Mouse (Mus musculus) ES-Bruce4 (cell line): Measurements from ENCODE around the gene Pno1. TPM values are rescaled to one million over a fixed set of nuclear protein-coding genes. Genes with fewer than 3 reads are reported as not detected.

Source experiments
- H3K27ac ChIP-seq: 2 replicates; pipeline ENCODE4 v1.5.1; 2012; ENCODE audit warnings: low read length, inconsistent platforms; ENCODE audit not compliant: insufficient read depth
- H3K27me3 ChIP-seq: 2 replicates; pipeline ENCODE4 v1.6.1; 2012; ENCODE audit warnings: mild to moderate bottlenecking, low read length, inconsistent platforms; ENCODE audit not compliant: control insufficient read depth, poor library complexity, insufficient read depth, severe bottlenecking
- H3K36me3 ChIP-seq: 2 replicates; pipeline ENCODE4 v1.6.1; 2012; ENCODE audit warnings: inconsistent platforms, mild to moderate bottlenecking, low read length, moderate library complexity; ENCODE audit not compliant: control insufficient read depth, poor library complexity, insufficient read depth, severe bottlenecking
- H3K4me1 ChIP-seq: one replicate; pipeline ENCODE4 v1.8.1; 2011; ENCODE audit warnings: low read length; ENCODE audit not compliant: control insufficient read depth, insufficient read depth
- H3K4me3 ChIP-seq: 2 replicates; pipeline ENCODE4 v1.5.1; 2011; ENCODE audit warnings: low read depth, mild to moderate bottlenecking, low read length
- H3K9ac ChIP-seq: 2 replicates; pipeline ENCODE4 v1.6.1; 2012; ENCODE audit warnings: low read depth, mild to moderate bottlenecking, inconsistent platforms; ENCODE audit not compliant: poor library complexity, severe bottlenecking
- H3K9me3 ChIP-seq: replicated peaks from 2 replicates; pipeline ENCODE4 v1.6.1; 2012; ENCODE audit warnings: mild to moderate bottlenecking, low read length, inconsistent platforms; ENCODE audit not compliant: control insufficient read depth, poor library complexity, insufficient read depth, severe bottlenecking
- CTCF ChIP-seq: IDR thresholded peaks from one replicate; pipeline ENCODE4 v1.8.1; 2011; ENCODE audit warnings: low read depth, low read length
- EP300 ChIP-seq: IDR thresholded peaks from 2 replicates; pipeline ENCODE4 v1.6.1; 2011; ENCODE audit warnings: low read depth, low read length; ENCODE audit not compliant: insufficient read depth
- POLR2A ChIP-seq: IDR thresholded peaks from one replicate; pipeline ENCODE4 v1.8.1; 2011; ENCODE audit warnings: low read length; ENCODE audit not compliant: insufficient read depth
- polyA plus RNA-seq: library from polyadenylated mRNA; stranded (reverse); fragments of >200 nt; gene quantifications from 2 replicates; pipeline ENCODE4 v1.2.4, GENCODE M21; 2011; ENCODE audit warnings: low read depth; ENCODE audit not compliant: missing spikeins, insufficient read depth, insufficient read length

The Pno1 gene
- polyA plus RNA-seq, 1 experiment: 104 TPM

DNA sequence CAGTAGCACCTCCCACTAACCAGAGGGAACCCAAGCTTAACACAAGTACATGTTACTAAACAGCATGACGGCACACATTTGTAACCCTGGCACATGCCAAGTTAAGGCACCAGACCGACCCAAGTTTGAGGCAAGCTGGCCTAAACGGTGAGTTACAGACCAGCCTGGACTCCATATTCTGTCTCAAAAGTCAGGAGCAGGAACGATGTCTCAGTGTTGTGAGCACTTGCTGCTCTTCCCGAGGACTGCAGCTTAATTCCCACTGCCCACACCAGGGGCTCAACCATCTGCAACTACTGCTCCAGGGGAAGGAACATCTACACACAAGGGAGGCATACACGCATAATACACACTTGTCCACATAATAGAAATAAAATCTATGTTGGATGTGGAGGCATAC lies 8.9 kb downstream of the Pno1 start:
- TF ChIP-seq POLR2A (no peak), CTCF (no peak), EP300 (no peak)
- H3K4me3 ChIP-seq: no peak overlapping the region
- no peak overlapping the region for H3K9ac ChIP-seq
- no peaks in the 10 kb centered on the region for H3K9me3 ChIP-seq
- H3K4me1 ChIP-seq: no peaks in the 10 kb centered on the region
- H3K27me3 ChIP-seq: no peaks in the 10 kb centered on the region
- H3K36me3 ChIP-seq: peaks cover 47% of the 10 kb centered on the region
- no peak overlapping the region for H3K27ac ChIP-seq

DNA sequence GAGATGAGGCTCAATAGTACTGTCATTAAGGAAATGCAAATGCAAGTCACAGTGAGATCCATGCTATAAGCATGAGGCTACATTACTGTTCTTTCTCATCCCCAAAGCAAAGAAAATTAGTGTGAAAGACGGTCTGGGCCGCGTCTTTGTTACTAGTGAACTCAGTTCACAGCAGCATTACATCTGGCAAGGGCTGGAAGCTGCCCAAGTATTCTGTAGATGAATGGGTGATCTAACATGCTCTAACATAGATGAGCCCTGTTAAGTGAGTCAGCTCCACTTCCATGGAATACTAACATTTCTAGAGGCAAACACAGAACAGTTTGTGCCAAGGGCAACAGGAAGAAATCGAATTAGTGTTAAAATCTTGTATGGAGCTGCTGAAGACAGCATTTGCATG lies 10.4 kb downstream of the Pno1 start:
- Histone ChIP-seq H3K4me3 (no peak overlapping the region), H3K9ac (no peak overlapping the region), H3K4me1 (no peaks in the 10 kb centered on the region), H3K9me3 (no peaks in the 10 kb centered on the region), H3K27me3 (no peaks in the 10 kb centered on the region), H3K36me3 (peaks cover 52% of the 10 kb centered on the region), H3K27ac (no peak overlapping the region)
- no peak for TF ChIP-seq EP300
- TF ChIP-seq CTCF: no peak
- TF ChIP-seq POLR2A: no peak

DNA sequence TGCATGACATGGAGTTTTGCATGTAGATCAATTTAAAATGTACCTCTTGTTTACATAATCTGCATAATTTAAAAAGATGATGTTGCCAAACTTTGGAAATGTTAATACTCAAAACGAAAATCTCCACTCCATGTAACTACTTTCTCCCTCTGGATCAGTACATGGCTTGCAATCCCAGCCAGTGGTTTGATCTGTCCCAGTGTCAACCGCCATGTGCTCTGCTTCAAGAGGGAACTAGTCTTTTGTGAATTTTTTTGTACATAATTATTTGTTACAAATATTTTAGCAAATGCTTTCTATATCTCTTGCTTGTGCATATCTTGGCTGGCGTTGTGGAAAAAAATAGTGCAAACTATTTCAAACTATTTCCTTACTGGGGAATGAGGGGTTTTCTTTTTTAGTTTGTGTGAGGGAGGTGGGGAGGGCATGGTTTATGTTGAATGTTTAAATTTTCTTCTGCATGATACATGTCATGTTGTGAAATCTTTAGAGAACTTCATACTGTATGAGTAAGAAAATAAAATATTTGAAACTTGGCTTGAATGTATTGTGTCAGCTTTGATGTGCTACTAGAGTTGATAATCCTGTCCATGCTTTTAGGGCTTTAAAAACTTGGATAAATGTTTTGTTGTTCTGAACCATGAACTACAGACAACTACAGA lies 11.4 kb downstream of the Pno1 start:
- no peak for TF ChIP-seq POLR2A
- no peak for TF ChIP-seq EP300
- TF ChIP-seq CTCF: no peak
- no peak overlapping the region for H3K27ac ChIP-seq
- no peaks in the 10 kb centered on the region for H3K4me1 ChIP-seq
- H3K27me3 ChIP-seq: no peaks in the 10 kb centered on the region
- no peak overlapping the region for H3K9ac ChIP-seq
- peaks cover 57% of the 10 kb centered on the region for H3K36me3 ChIP-seq
- H3K9me3 ChIP-seq: no peaks in the 10 kb centered on the region
- no peak overlapping the region for H3K4me3 ChIP-seq

DNA sequence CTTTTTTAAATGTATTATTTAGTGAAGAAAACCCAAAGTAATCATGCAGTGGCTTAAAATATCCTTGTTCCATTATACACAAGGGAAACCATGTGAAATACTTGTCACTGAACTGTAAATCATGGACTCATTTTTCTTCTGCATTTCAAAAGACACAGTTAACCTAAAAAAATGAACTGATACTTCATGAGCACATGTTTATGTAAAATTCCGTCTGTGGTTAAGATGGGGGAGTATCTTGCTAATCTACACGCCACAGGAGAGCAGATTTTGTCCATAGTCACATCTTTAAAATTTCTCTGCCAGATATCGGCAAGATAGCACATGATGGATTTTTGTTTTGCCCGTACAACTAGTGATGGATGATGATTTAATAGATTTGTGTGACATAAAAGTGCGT lies 12.2 kb downstream of the Pno1 start:
- peaks cover 58% of the 10 kb centered on the region for H3K36me3 ChIP-seq
- no peak overlapping the region for H3K27ac ChIP-seq
- no peak overlapping the region for H3K9ac ChIP-seq
- H3K27me3 ChIP-seq: no peaks in the 10 kb centered on the region
- no peaks in the 10 kb centered on the region for H3K9me3 ChIP-seq
- TF ChIP-seq POLR2A (no peak), EP300 (no peak), CTCF (no peak)
- no peaks in the 10 kb centered on the region for H3K4me1 ChIP-seq
- no peak overlapping the region for H3K4me3 ChIP-seq

DNA sequence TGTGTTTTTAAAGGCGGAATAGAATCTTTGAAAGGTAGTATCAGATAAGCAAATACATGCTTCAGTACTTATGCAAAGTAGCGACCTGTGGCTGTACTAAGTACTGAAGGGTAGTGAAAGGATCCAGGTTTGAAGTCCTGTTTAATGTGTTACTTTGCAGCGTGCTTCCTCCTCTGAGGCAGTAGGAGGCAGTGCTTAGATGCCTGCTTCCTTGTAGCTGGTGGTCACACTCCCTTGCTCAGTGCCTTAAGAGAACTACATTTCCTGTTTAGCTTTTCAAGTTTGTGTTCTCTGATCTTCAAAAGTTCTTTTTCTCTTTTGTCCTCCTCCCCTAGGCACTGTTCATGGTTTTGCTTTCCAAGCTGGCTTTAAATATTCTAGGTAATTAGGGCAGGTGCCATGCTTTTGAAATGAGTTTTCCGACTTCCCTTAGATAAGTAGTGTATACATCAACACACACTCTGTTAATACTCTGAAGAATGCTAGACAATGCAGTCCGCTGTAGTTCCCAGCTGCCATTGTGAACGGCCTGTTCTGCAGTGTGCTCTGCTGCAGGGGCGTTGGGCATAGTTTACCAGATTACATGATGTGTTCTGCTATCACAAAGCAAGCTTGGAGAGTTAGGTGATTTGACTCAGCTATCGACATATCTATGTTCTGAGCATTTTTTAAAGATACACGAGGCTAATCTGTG lies 19.1 kb downstream of the Pno1 start:
- Histone ChIP-seq H3K27ac (no peak overlapping the region), H3K9ac (no peak overlapping the region), H3K36me3 (peaks cover 25% of the 10 kb centered on the region), H3K27me3 (no peaks in the 10 kb centered on the region), H3K4me3 (no peak overlapping the region), H3K4me1 (no peaks in the 10 kb centered on the region), H3K9me3 (no peaks in the 10 kb centered on the region)
- TF ChIP-seq POLR2A: no peak
- TF ChIP-seq EP300: no peak
- peak; percentile 9 for TF ChIP-seq CTCF

DNA sequence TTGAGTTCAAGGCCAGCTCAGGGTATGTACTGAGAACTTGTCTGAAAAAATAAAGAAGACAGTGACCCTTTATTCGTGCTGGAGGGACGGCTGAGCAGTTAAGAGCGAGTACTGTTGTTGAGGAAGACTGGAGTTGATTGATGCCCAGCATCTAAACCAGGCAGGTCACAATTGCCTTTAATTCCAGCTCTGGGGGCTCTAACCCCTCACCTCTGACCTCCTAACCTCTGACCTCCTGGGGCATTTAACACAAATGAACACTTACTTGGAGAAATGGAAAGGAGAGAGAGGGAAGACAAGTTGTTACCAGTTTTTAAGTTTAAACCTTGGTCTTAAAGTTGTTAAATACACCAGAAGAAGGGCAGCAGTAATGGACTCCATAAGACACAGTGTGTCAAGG lies 22.6 kb downstream of the Pno1 start:
- H3K9ac ChIP-seq: no peak overlapping the region
- H3K9me3 ChIP-seq: no peaks in the 10 kb centered on the region
- no peak for TF ChIP-seq CTCF
- no peak for TF ChIP-seq EP300
- no peak for TF ChIP-seq POLR2A
- no peaks in the 10 kb centered on the region for H3K36me3 ChIP-seq
- H3K4me1 ChIP-seq: no peaks in the 10 kb centered on the region
- no peaks in the 10 kb centered on the region for H3K27me3 ChIP-seq
- H3K4me3 ChIP-seq: no peak overlapping the region
- no peak overlapping the region for H3K27ac ChIP-seq
